Mouse (Mus musculus) olfactory bulb, adult 2 months (tissue): ENCODE data around the gene Scg2. TPM values are rescaled to one million over a fixed set of nuclear protein-coding genes. Genes with fewer than 3 reads are reported as not detected.

ENCODE experiments used
- H3K27ac ChIP-seq: fragments of 200-500 bp; 2 replicates; pipeline ENCODE4 v1.5.1; 2012; ENCODE audit warnings: low read depth, low read length; ENCODE audit not compliant: insufficient read depth
- H3K4me1 ChIP-seq: fragments of 200-500 bp; 2 replicates; pipeline ENCODE4 v1.6.1; 2012; ENCODE audit warnings: low read length; ENCODE audit not compliant: control insufficient read depth, insufficient read depth
- H3K4me3 ChIP-seq: fragments of 200-500 bp; 2 replicates; pipeline ENCODE4 v1.5.1; 2012; ENCODE audit warnings: mild to moderate bottlenecking, low read depth, low read length, moderate library complexity; ENCODE audit not compliant: insufficient read depth
- CTCF ChIP-seq: fragments of 200-500 bp; IDR thresholded peaks from 2 replicates; pipeline ENCODE4 v1.5.1; 2012; ENCODE audit warnings: low read depth, mild to moderate bottlenecking, low read length, moderate library complexity; ENCODE audit not compliant: insufficient read depth
- POLR2A ChIP-seq: fragments of 200-500 bp; IDR thresholded peaks from 2 replicates; pipeline ENCODE4 v1.6.1; 2012; ENCODE audit warnings: mild to moderate bottlenecking, low read depth, low read length, moderate library complexity; ENCODE audit not compliant: insufficient read depth
- WGBS: fragments of 180-500 bp; shearing (Covaris S2); methylation state at CpG from one replicate; pipeline ENCODE4 v1.1.7; 2018; 5-methylcytosine and 5-hydroxymethylcytosine counted together
- polyA plus RNA-seq: library from polyadenylated mRNA; stranded (reverse); fragments of >200 nt; gene quantifications from 2 replicates; pipeline ENCODE4 v1.2.4, GENCODE M21; 2012; ENCODE audit warnings: low replicate concordance; ENCODE audit not compliant: missing spikeins, insufficient read depth, insufficient read length

The Scg2 gene
- polyA plus RNA-seq: 264 TPM in 1 of 2 replicates, not detected in the other

DNA sequence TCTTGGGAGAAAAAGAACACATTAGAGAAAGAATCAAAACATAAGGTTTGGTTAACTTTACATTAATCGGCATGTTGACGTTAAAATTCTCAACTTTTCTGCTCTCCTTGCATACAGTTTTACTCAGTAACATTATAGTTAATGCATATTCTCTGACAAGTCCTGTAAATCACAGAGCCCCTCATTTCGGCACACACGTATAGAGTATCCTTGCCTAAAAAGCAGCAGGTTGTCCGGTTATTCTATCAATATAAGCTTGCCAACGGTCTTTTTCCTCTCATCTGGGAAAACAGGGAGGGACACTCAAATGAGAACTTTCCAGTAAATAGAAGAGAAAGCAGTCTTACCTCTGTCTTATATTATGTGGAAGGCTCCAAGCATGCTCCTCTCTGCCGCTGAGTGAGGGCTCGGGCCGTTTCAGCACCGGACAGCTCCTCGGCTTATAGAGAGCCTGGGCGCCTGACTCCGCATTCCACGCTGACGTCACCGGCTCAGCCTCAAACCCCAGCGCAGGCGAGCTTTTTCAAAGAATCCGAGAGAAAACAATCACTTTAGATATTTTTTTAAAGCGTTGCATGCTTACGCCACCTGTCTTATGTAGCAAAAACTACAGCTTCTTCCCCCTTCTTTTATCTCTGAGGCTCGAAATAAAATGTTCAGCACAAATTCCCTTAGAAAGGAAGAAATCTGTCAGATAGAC, at the start of gene Scg2:
TSS of gene Scg2 (minus strand) at position 512 of the 700 bp plus-strand sequence.
- Histone ChIP-seq H3K4me3 (peak within 1 kb of the TSS; percentile 58), H3K4me1 (peaks cover 7% of the 10 kb centered on the region; the same call in 1 of the 2 replicates), H3K27ac (peak within 1 kb of the TSS; percentile 61; the same call in 1 of the 2 replicates)
- 6% methylated on average over 22 of the region's 22 CpGs for WGBS
- TF ChIP-seq POLR2A: peak; percentile 62
- TF ChIP-seq CTCF: no peak

DNA sequence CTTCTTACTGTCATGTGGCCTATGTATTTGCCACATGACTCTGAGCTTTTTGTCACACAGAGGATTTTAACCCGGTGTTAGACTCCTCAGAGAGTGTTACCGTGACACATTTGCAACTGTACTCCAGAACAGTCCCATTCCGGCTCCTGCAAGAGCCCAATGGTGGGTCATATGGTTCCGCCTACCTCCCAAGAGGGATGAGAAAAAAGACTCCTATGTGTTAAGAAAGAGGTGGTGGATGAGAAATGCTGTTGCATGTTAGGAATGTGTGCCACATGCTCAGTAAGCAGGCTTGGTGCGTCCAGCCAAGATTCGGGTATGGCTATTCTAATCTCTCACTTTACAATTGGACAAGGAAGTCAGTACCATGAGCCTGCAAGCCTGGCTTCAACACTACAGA, 45.6 kb upstream of the Scg2 start:
- no peaks in the 10 kb centered on the region for H3K4me1 ChIP-seq
- TF ChIP-seq POLR2A (no peak), CTCF (no peak)
- WGBS: 95% methylated on average over 6 of the region's 6 CpGs

DNA sequence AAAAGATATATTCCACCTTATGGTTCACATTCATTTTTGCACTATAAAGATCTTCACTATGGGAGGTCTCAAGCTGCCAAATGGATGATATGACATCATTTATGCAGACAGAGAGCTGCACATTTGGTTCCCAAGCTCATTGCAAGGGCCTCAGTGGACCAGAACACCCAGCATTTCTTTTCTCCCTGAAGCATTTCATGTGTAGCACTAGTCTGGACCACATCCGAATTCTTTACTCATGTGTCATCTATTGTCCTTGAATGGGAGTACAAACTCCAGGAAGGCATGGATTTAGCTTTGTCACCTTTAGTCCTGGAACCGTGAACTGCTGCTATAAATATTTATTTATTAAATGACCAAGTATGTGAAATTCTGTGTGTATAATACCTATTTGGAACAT, 30.9 kb upstream of the Scg2 start:
- TF ChIP-seq CTCF (no peak), POLR2A (no peak)
- Histone ChIP-seq H3K27ac (no peak overlapping the region), H3K4me1 (no peaks in the 10 kb centered on the region), H3K4me3 (no peak overlapping the region)
- 90% methylated on average over 2 of the region's 2 CpGs for WGBS

More for the DNA sequence above, 45.6 kb upstream of the Scg2 start:
- H3K27ac ChIP-seq: no peak overlapping the region
- no peak overlapping the region for H3K4me3 ChIP-seq

DNA sequence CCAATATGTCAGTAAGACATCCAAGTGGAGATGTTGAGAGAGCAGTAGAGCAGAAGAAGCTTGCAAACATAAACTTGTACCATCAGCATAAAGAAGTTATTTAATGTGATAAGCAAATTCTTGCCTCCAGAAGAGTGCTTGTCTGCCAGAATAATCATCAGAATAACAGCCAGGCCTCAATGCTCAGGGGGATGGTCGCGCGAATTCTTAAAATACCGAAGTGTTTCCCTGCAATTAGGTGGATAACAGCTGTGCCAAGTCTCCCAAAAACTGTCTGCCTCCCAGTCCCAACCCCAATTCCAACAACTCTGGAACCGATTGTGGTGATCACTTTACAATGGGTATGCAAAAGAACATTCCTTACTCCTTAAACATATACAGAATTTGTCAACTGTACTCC, 30.0 kb upstream of the Scg2 start:
- WGBS: 42% methylated on average over 5 of the region's 5 CpGs
- Histone ChIP-seq H3K27ac (no peak overlapping the region), H3K4me1 (peaks cover under 1% of the 10 kb centered on the region), H3K4me3 (no peak overlapping the region)
- TF ChIP-seq CTCF: no peak
- no peak for TF ChIP-seq POLR2A

DNA sequence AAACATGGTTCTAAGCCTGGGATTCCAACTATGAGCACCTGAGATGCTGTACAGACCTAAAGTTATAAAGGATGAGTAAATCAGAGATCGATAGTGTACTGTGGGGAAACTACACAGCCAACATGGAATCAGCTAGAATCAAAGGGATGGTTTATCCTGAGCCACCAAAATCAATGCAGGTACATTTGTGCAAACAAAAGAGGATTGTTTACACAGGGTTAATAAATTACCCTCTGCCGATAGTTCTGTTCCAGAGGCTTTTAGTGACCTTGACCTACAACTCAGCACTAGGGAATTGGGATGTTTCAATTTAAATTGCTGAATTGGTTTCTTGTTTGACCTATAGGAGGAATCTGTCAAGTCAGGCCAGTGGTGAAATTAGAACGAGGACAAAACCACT, 26.7 kb upstream of the Scg2 start:
- TF ChIP-seq POLR2A: no peak
- no peak for TF ChIP-seq CTCF
- Histone ChIP-seq H3K4me1 (peaks cover 3% of the 10 kb centered on the region), H3K27ac (no peak overlapping the region), H3K4me3 (no peak overlapping the region)
- 79% methylated on average over 3 of the region's 3 CpGs for WGBS

DNA sequence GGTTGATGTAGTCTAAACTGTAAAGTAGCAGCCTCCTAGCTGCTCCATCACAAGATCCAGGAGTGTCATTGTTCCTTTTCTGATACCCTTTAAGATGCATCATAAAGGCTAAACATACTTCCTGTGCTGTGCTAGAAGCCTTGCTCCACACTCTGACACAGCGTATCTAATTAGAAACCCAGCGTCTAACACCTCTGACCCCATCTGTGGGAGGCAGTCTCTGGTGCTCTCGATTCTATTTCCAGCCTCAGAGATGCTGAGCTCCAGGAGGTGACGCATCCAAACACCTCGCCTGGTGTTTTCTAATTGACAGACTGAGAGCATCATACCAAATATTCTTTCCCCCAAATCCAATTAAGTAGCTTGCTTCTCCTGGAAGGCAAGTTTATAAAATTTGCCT, 18.6 kb upstream of the Scg2 start:
- TF ChIP-seq CTCF: no peak
- no peak for TF ChIP-seq POLR2A
- WGBS: 34% methylated on average over 5 of the region's 5 CpGs
- Histone ChIP-seq H3K27ac (peak overlapping the region; percentile 51; the same call in 1 of the 2 replicates), H3K4me3 (no peak overlapping the region), H3K4me1 (peaks cover 2% of the 10 kb centered on the region)

DNA sequence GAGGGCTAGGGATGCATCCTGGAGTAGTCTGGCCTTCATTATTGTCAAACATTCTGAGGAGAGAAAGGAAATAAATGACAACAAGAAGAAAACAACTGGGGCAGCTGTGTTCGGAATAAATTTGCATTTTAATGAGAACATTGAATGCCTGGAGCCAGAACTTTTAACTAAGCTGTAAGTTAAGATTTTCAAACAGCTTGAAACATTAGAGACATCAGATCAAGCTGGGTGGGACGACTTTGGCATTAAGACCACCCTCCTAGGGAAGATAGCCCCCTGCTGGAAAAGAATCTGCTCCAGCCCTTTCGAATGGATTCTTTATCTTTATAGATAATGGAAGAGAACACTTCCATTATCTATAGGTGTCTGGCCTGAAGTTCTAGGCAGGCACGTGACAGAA, 14.2 kb upstream of the Scg2 start:
- Histone ChIP-seq H3K27ac (no peak overlapping the region), H3K4me1 (peaks cover 8% of the 10 kb centered on the region), H3K4me3 (no peak overlapping the region)
- no peak for TF ChIP-seq POLR2A
- no peak for TF ChIP-seq CTCF
- 27% methylated on average over 4 of the region's 4 CpGs for WGBS

DNA sequence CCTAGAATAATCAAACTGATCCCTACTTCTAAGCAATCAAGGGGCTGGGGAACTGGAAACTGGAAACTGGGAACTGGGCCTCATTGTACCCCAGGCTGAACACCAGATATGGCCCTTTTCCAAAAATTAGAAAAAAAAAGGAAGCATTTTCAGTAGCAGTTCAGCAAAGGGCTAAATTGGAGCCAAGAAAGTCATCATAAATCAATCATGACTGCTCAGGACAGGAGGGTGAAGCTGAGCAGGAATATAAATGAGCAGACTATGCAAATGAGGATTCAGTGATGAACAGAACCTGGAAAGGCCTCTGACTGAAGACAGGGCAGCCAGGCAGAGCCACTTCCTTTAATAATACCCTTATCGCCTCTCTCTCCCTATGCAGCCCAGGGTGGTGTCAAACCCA, 12.4 kb upstream of the Scg2 start:
- Histone ChIP-seq H3K4me3 (no peak overlapping the region), H3K4me1 (peaks cover 5% of the 10 kb centered on the region), H3K27ac (no peak overlapping the region)
- TF ChIP-seq POLR2A (no peak), CTCF (no peak)
- WGBS: 79% methylated on average over 1 of the region's 1 CpGs

DNA sequence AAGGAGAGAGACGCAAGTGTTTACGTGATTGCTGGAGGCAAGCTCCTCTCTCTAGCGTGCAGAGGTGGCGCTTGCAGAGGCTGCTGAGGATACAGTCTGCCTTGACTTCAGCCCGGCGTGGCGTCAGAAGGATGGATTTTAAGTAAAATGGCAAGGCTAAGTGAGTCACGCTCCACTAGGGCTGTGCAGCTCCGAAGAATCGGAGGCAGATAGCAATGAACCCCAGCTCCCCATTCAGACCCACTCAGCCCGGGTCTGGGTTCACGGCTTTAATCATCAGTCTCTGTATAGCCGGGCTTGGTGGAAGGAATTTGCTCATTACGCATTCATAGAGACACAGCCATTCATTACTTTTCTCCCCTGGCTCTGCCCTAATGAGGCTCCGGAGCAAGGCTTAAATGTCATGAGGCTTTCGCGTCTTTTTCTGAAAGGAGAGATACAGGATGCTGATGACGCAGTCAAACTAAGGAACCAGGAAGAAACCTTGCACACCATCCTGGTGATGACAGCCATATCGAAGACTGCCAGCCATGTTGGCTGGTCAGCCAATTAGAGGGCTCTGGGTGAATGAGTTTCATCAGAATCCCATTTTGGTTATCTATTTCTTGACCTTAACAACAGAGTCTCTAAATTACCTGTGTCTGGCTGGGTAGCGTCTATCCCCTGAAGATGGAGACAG, 10.6 kb upstream of the Scg2 start:
- TF ChIP-seq POLR2A (no peak), CTCF (no peak)
- peak overlapping the region; percentile 34 for H3K4me3 ChIP-seq
- H3K27ac ChIP-seq: peak overlapping the region; percentile 76
- peaks cover 5% of the 10 kb centered on the region for H3K4me1 ChIP-seq
- WGBS: 7% methylated on average over 20 of the region's 20 CpGs
